Comparison of ENCODE assay signal across 10 mouse cellular contexts in the genomic region with DNA sequence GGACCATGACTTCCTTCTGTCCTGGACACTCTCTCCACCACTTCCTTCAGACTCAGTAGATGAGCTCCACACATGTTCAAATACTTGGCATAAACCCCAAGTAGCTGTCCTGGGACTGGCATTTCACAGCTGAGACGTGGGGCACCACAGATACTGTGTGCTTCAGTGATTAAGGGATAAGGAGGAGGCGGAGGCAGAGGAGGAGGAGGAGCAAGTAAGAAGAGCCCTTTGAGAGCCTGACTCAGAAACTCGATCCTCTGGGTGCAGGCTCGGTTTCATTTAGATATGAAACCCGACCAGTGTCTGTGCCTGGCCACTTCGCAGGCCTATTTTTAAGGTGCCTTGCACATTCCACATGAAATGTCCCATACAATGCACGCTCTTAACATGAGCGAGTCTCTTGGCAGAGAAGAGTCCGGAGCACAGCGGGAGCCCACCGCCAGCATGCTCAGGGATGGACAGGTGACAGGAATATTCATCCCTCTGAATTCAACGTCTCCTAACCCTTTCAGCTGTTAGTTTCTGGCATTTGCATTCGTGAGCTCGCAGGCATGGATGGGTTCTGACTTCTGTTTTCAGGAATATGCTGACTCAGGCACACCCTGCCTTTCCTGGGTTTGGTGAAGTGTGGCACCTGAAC.
DNase-seq lines count a peak whose midpoint lies in the region; ATAC-seq and TF ChIP-seq lines count a peak whose summit lies in the region.
"Had no signal": no experiment of that assay in that cellular context is flagged by ENCODE, and none has a peak within 500 bp of the region (broad histone marks: within the 10 kb centered on the region; RNA-seq: fewer than 3 reads in every experiment).

No protein-coding gene starts in this region.

- ATAC-seq in forebrain, embryonic 11.5 days (replicated peaks; ENCODE audit: low FRiP score): no peak

- peaks cover 17% of the 10 kb centered on the region for H3K4me1 ChIP-seq in forebrain, embryonic 10.5 days
- no peaks in the 10 kb centered on the region for H3K4me1 ChIP-seq in forebrain, embryonic 11.5 days (replicated peaks; ENCODE audit: control insufficient read depth, insufficient read depth, low read length)
- H3K4me1 ChIP-seq: liver, embryonic 13.5 days had no signal

- TF ChIP-seq CTCF in layer of hippocampus, adult 2 months (conservative IDR thresholded peaks at IDR 0.05): no peak

- H3K9me3 ChIP-seq in forebrain, embryonic 10.5 days: no peaks in the 10 kb centered on the region
- no peaks in the 10 kb centered on the region for H3K9me3 ChIP-seq in forebrain, embryonic 11.5 days (ENCODE audit: control insufficient read depth, low read length)
- H3K9me3 ChIP-seq: liver, embryonic 13.5 days had no signal

- WGBS in forebrain, embryonic 10.5 days: 59% methylated on average over 14 of the region's 14 CpGs
- WGBS in forebrain, embryonic 11.5 days: 62% methylated on average over 14 of the region's 14 CpGs

- H3K9ac ChIP-seq in forebrain, embryonic 11.5 days (ENCODE audit: low read length): no peak overlapping the region
- H3K9ac ChIP-seq: liver, embryonic 13.5 days had no signal

- no peak overlapping the region for H3K4me3 ChIP-seq in forebrain, embryonic 10.5 days
- no peak overlapping the region for H3K4me3 ChIP-seq in forebrain, embryonic 11.5 days (ENCODE audit: low read depth, low read length)
- H3K4me3 ChIP-seq in layer of hippocampus, adult 2 months: no peak overlapping the region
- H3K4me3 ChIP-seq: liver, embryonic 13.5 days had no signal

- H3K27ac ChIP-seq in forebrain, embryonic 10.5 days: 0 out of 2 replicates have a peak overlapping the region, but pooled peaks have one; percentile 15
- H3K27ac ChIP-seq in forebrain, embryonic 11.5 days (ENCODE audit: low read depth, low read length): no peak overlapping the region
- H3K27ac ChIP-seq in layer of hippocampus, adult 2 months: 0 out of 2 replicates have a peak overlapping the region, but pooled peaks have one; percentile 36
- H3K27ac ChIP-seq: liver, embryonic 13.5 days had no signal

- H3K27me3 ChIP-seq in forebrain, embryonic 10.5 days (ENCODE audit: poor library complexity, severe bottlenecking): no peaks in the 10 kb centered on the region
- H3K27me3 ChIP-seq in forebrain, embryonic 11.5 days (ENCODE audit: control insufficient read depth, insufficient read depth, low read length): no peaks in the 10 kb centered on the region
- H3K27me3 ChIP-seq: liver, embryonic 13.5 days had no signal

- no peak for DNase-seq in forebrain, embryonic 10.5 days (ENCODE audit: extremely low spot score, low spot score)
- no peak for DNase-seq in forebrain, embryonic 11.5 days (ENCODE audit: low spot score)
- DNase-seq in layer of hippocampus, adult 2 months (ENCODE audit: low spot score in 2 of 2): no peak
- no peak for DNase-seq in layer of hippocampus, adult 9-10 months (ENCODE audit: low spot score)
- DNase-seq in embryo, embryonic 10.5 days (ENCODE audit: low spot score): peak; percentile 22
- peak; percentile 56 for DNase-seq in lung, postnatal 25 days (ENCODE audit: low spot score)
- DNase-seq in T-cell, adult 2 months (ENCODE audit: low spot score): no peak
- DNase-seq in frontal cortex, postnatal 25 days (ENCODE audit: low spot score in 2 of 2): no peak
- DNase-seq: kidney, postnatal 25 days; liver, embryonic 13.5 days had no signal

- H3K36me3 ChIP-seq in forebrain, embryonic 10.5 days (replicated peaks): peaks cover 95% of the 10 kb centered on the region
- H3K36me3 ChIP-seq in forebrain, embryonic 11.5 days (ENCODE audit: control insufficient read depth, insufficient read depth, low read length): no peaks in the 10 kb centered on the region; the same call in 1 of the 2 replicates
- H3K36me3 ChIP-seq: liver, embryonic 13.5 days had no signal

- no peak overlapping the region for H3K4me2 ChIP-seq in forebrain, embryonic 11.5 days (ENCODE audit: low read depth, low read length, severe bottlenecking)
- H3K4me2 ChIP-seq: liver, embryonic 13.5 days had no signal

Comparison
In these comparisons a context has a peak if more than half of its experiments do, and no peak if none do; other contexts are left out.
1. DNase-seq: peak in embryo, embryonic 10.5 days (single experiment) and lung, postnatal 25 days (single experiment); none in forebrain, embryonic 10.5 days (single experiment), forebrain, embryonic 11.5 days (single experiment), layer of hippocampus, adult 2 months (0 of 2), layer of hippocampus, adult 9-10 months (single experiment), T-cell, adult 2 months (single experiment) and frontal cortex, postnatal 25 days (0 of 2).